Mouse (Mus musculus) embryonic fibroblast, embryonic 13.5 days (primary cell): Measurements from ENCODE around the gene Mff. TPM values are rescaled to one million over a fixed set of nuclear protein-coding genes. Genes with fewer than 3 reads are reported as not detected.

Experiments
- H3K27ac ChIP-seq: 2 replicates; pipeline ENCODE4 v1.5.1; 2012; ENCODE audit warnings: low read length, control low read depth, inconsistent platforms; ENCODE audit not compliant: insufficient read depth
- H3K4me1 ChIP-seq: 2 replicates; pipeline ENCODE4 v1.6.1; 2011; ENCODE audit warnings: low read length; ENCODE audit not compliant: control insufficient read depth, insufficient read depth
- H3K4me3 ChIP-seq: 2 replicates; pipeline ENCODE4 v1.5.1; 2011; ENCODE audit warnings: mild to moderate bottlenecking, control low read depth, low read length; ENCODE audit not compliant: insufficient read depth
- CTCF ChIP-seq: IDR thresholded peaks from 2 replicates; pipeline ENCODE4 v1.5.1; 2011; ENCODE audit warnings: mild to moderate bottlenecking, control low read depth, low read length, moderate library complexity, borderline replicate concordance; ENCODE audit not compliant: insufficient read depth
- POLR2A ChIP-seq: IDR thresholded peaks from 2 replicates; pipeline ENCODE4 v1.6.1; 2011; ENCODE audit warnings: low read depth, mild to moderate bottlenecking, control low read depth, low read length, moderate library complexity
- polyA plus RNA-seq: library from polyadenylated mRNA; stranded (reverse); fragments of >200 nt; gene quantifications from 2 replicates; pipeline ENCODE4 v1.2.4, GENCODE M21; 2011; ENCODE audit warnings: low read depth; ENCODE audit not compliant: missing spikeins, insufficient read length

Mff gene
- polyA plus RNA-seq, 1 experiment = 150 TPM

- no peaks in the 10 kb centered on the region for H3K4me1 ChIP-seq
- no peak within 1 kb of the TSS for H3K4me3 ChIP-seq
- no peak within 1 kb of the TSS for H3K27ac ChIP-seq
- TF ChIP-seq POLR2A (no peak), CTCF (no peak)
Observed at GRCm38 (mm10) chr1:82771022-82771586, 46.4 kb downstream of the Mff start, which contains the start of gene Gm47791. Gene Gm47791, minus strand, starts transcription at chr1:82771243.

- H3K4me1 ChIP-seq = no peaks in the 10 kb centered on the region
- TF ChIP-seq POLR2A (no peak), CTCF (no peak)
- no peak overlapping the region for H3K4me3 ChIP-seq
- no peak overlapping the region for H3K27ac ChIP-seq
Observed at GRCm38 (mm10) chr1:82772428-82772827, 47.7 kb downstream of the Mff start.

GRCm38 (mm10) chr1:82773208-82773607, 48.5 kb downstream of the Mff start:
- H3K4me3 ChIP-seq = no peak overlapping the region
- TF ChIP-seq CTCF = no peak
- no peak for TF ChIP-seq POLR2A
- no peak overlapping the region for H3K27ac ChIP-seq
- no peaks in the 10 kb centered on the region for H3K4me1 ChIP-seq

- no peak overlapping the region for H3K4me3 ChIP-seq
- no peak overlapping the region for H3K27ac ChIP-seq
- TF ChIP-seq CTCF = no peak
- TF ChIP-seq POLR2A = no peak
- H3K4me1 ChIP-seq = no peaks in the 10 kb centered on the region
Observed at GRCm38 (mm10) chr1:82775293-82775692, 50.6 kb downstream of the Mff start.

GRCm38 (mm10) chr1:82779388-82779966, 54.8 kb downstream of the Mff start:
- no peak for TF ChIP-seq CTCF
- no peak for TF ChIP-seq POLR2A
- Histone ChIP-seq H3K27ac (no peak overlapping the region), H3K4me1 (no peaks in the 10 kb centered on the region), H3K4me3 (no peak overlapping the region)

- Histone ChIP-seq H3K4me3 (no peak overlapping the region), H3K4me1 (no peaks in the 10 kb centered on the region), H3K27ac (no peak overlapping the region)
- TF ChIP-seq POLR2A (no peak), CTCF (no peak)
Observed at GRCm38 (mm10) chr1:82783559-82783958, 58.9 kb downstream of the Mff start.

GRCm38 (mm10) chr1:82785546-82785945, 60.9 kb downstream of the Mff start:
- Histone ChIP-seq H3K4me1 (no peaks in the 10 kb centered on the region), H3K4me3 (no peak overlapping the region), H3K27ac (no peak overlapping the region)
- no peak for TF ChIP-seq CTCF
- TF ChIP-seq POLR2A = no peak

- no peak for TF ChIP-seq POLR2A
- peak; percentile 43; the same call in 1 of the 2 replicates for TF ChIP-seq CTCF
- no peak overlapping the region for H3K4me3 ChIP-seq
- H3K27ac ChIP-seq = peak overlapping the region; percentile 12; the same call in 1 of the 2 replicates
Observed at GRCm38 (mm10) chr1:82787414-82787813, 62.7 kb downstream of the Mff start.

GRCm38 (mm10) chr1:82788070-82788469, 63.4 kb downstream of the Mff start:
- H3K27ac ChIP-seq = peak overlapping the region; percentile 12; the same call in 1 of the 2 replicates
- 0 out of 2 replicates have a peak, but pooled peaks cover 3% of the 10 kb centered on the region for H3K4me1 ChIP-seq
- no peak for TF ChIP-seq POLR2A
- TF ChIP-seq CTCF = no peak
- H3K4me3 ChIP-seq = no peak overlapping the region

More at GRCm38 (mm10) chr1:82787414-82787813, 62.7 kb downstream of the Mff start:
- H3K4me1 ChIP-seq = no peaks in the 10 kb centered on the region

- H3K4me1 ChIP-seq = peaks cover 11% of the 10 kb centered on the region
- H3K27ac ChIP-seq = no peak overlapping the region
- H3K4me3 ChIP-seq = no peak overlapping the region
- no peak for TF ChIP-seq POLR2A
- TF ChIP-seq CTCF = no peak
Observed at GRCm38 (mm10) chr1:82791105-82791504, 66.4 kb downstream of the Mff start.
